Mouse (Mus musculus) thymus, postnatal 14 days (tissue): ENCODE results near the gene Lrmda.

Source experiments
- DNase-seq: peaks from one replicate; pipeline ENCODE4 v3.0.0; 2021

The Lrmda gene

GRCm38 (mm10) chr14:22046262-22046856, 26.8 kb downstream of the Lrmda start:
- DNase-seq: no peak

GRCm38 (mm10) chr14:22048068-22048899, 28.8 kb downstream of the Lrmda start:
- no peak for DNase-seq

GRCm38 (mm10) chr14:22048900-22049199, 29.3 kb downstream of the Lrmda start:
- DNase-seq: no peak

GRCm38 (mm10) chr14:22049282-22049681, 29.8 kb downstream of the Lrmda start:
- DNase-seq: no peak

GRCm38 (mm10) chr14:22051941-22052664, 32.6 kb downstream of the Lrmda start:
- no peak for DNase-seq

- DNase-seq: no peak
These were observed 36.1 kb downstream of the Lrmda start for GRCm38 (mm10) chr14:22055630-22056029.

GRCm38 (mm10) chr14:22056246-22056645, 36.7 kb downstream of the Lrmda start:
- DNase-seq: no peak

GRCm38 (mm10) chr14:22058729-22059128, 39.2 kb downstream of the Lrmda start:
- DNase-seq: no peak

- no peak for DNase-seq
These were observed 39.9 kb downstream of the Lrmda start for GRCm38 (mm10) chr14:22059348-22059861.

- DNase-seq: no peak
These were observed 41.3 kb downstream of the Lrmda start for GRCm38 (mm10) chr14:22060787-22061186.

GRCm38 (mm10) chr14:22062117-22062855, 42.8 kb downstream of the Lrmda start:
- no peak for DNase-seq

GRCm38 (mm10) chr14:22069169-22069568, 49.7 kb downstream of the Lrmda start:
- DNase-seq: no peak

- no peak for DNase-seq
These were observed 53.9 kb downstream of the Lrmda start for GRCm38 (mm10) chr14:22073385-22073784.

GRCm38 (mm10) chr14:22074229-22074628, 54.7 kb downstream of the Lrmda start:
- DNase-seq: no peak

- no peak for DNase-seq
These were observed 64.4 kb downstream of the Lrmda start for GRCm38 (mm10) chr14:22083931-22084330.

- no peak for DNase-seq
These were observed 65.9 kb downstream of the Lrmda start for GRCm38 (mm10) chr14:22085411-22085810.

- DNase-seq: no peak
These were observed 69.1 kb downstream of the Lrmda start for GRCm38 (mm10) chr14:22088604-22089003.

GRCm38 (mm10) chr14:22089331-22089730, 69.8 kb downstream of the Lrmda start:
- DNase-seq: no peak

- no peak for DNase-seq
These were observed 70.5 kb downstream of the Lrmda start for GRCm38 (mm10) chr14:22089866-22090470.

GRCm38 (mm10) chr14:22090778-22091211, 71.3 kb downstream of the Lrmda start:
- no peak for DNase-seq

GRCm38 (mm10) chr14:22091306-22091705, 71.8 kb downstream of the Lrmda start:
- DNase-seq: no peak

GRCm38 (mm10) chr14:22093124-22093523, 73.6 kb downstream of the Lrmda start:
- DNase-seq: no peak
